Mouse (Mus musculus): ENCODE measurements around the gene Gm20388.

- TF ChIP-seq ZNF384 (IDR thresholded peaks at IDR 0.05; ENCODE audit: low read depth, low read length) (no peak), HCFC1 (IDR thresholded peaks at IDR 0.05; ENCODE audit: borderline replicate concordance, insufficient read depth, low read length) (no peak), CHD2 (IDR thresholded peaks at IDR 0.05; ENCODE audit: low read depth, low read length) (no peak), ZC3H11A (IDR thresholded peaks at IDR 0.05; ENCODE audit: borderline replicate concordance, low read depth, low read length) (no peak)
Observed at GRCm38 (mm10) chr8:122992296-122992695, 3081.7 kb downstream of the Gm20388 start.
